Mouse (Mus musculus) limb, embryonic 14.5 days (tissue): ENCODE data around the gene Gabrr3. TPM values are rescaled to one million over a fixed set of nuclear protein-coding genes. Genes with fewer than 3 reads are reported as not detected.
A peak's percentile ranks its signal among the peaks of the same experiment; 100 is the strongest.

ENCODE experiments used
- ATAC-seq: fragments of 200-750 bp; cut with Nextera tagmentation; 2 replicates; pipeline ENCODE4 v1.8.0; 2017; ENCODE audit warnings: low read depth, moderate number of reproducible peaks, moderate TSS enrichment; ENCODE audit not compliant: low FRiP score
- DNase-seq: peaks from one replicate; pipeline ENCODE4 v3.0.0-alpha.2; 2015; ENCODE audit warnings: low spot score
- H3K27ac ChIP-seq: fragments of 300-500 bp; sonication (generic); replicated peaks from 2 replicates; pipeline ENCODE4 v1.5.1; 2014; ENCODE audit warnings: low read depth, mild to moderate bottlenecking, low read length, moderate library complexity, mixed read lengths
- H3K27me3 ChIP-seq: fragments of 300-500 bp; sonication (generic); 2 replicates; pipeline ENCODE4 v1.6.1; 2014; ENCODE audit warnings: low read length, mixed read lengths; ENCODE audit not compliant: control insufficient read depth, insufficient read depth
- H3K36me3 ChIP-seq: fragments of 300-500 bp; sonication (generic); 2 replicates; pipeline ENCODE4 v1.6.1; 2014; ENCODE audit warnings: mild to moderate bottlenecking, low read length, moderate library complexity, mixed read lengths; ENCODE audit not compliant: control insufficient read depth, insufficient read depth
- H3K4me1 ChIP-seq: fragments of 300-500 bp; sonication (generic); 2 replicates; pipeline ENCODE4 v1.6.1; 2014; ENCODE audit warnings: antibody characterized with exemption, low read length, mixed read lengths; ENCODE audit not compliant: control insufficient read depth, insufficient read depth
- H3K4me2 ChIP-seq: fragments of 300-500 bp; sonication (generic); replicated peaks from 2 replicates; pipeline ENCODE4 v1.6.1; 2014; ENCODE audit warnings: low read depth, mild to moderate bottlenecking, low read length, moderate library complexity; ENCODE audit not compliant: severe bottlenecking
- H3K4me3 ChIP-seq: fragments of 300-500 bp; sonication (generic); replicated peaks from 2 replicates; pipeline ENCODE4 v1.5.1; 2014; ENCODE audit warnings: low read length
- H3K9ac ChIP-seq: fragments of 300-500 bp; sonication (generic); 2 replicates; pipeline ENCODE4 v1.6.1; 2014; ENCODE audit warnings: mild to moderate bottlenecking, low read depth, low read length, moderate library complexity; ENCODE audit not compliant: severe bottlenecking
- H3K9me3 ChIP-seq: fragments of 300-500 bp; sonication (generic); 2 replicates; pipeline ENCODE4 v1.6.1; 2016; ENCODE audit warnings: low read length; ENCODE audit not compliant: control insufficient read depth
- POLR2A ChIP-seq: fragments of 200-500 bp; IDR thresholded peaks from 2 replicates; pipeline ENCODE4 v1.8.0; 2012; ENCODE audit warnings: inconsistent platforms, mild to moderate bottlenecking, moderate library complexity, borderline replicate concordance; ENCODE audit not compliant: insufficient read depth, insufficient read length; ENCODE audit errors: extremely low read depth
- WGBS: fragments of 180-500 bp; shearing (Covaris S2); extraction: QIAGEN DNeasy Blood & Tissue Kit; methylation state at CpG from one replicate; pipeline ENCODE4 v1.1.7; 2014; 5-methylcytosine and 5-hydroxymethylcytosine counted together
- polyA plus RNA-seq, 2 experiments: library from polyadenylated mRNA; depleted of rRNA in 1 of 2; stranded (reverse) in 1 of 2; unstranded in 1 of 2; fragments of >200 nt; fragmentation: Nextera tagmentation in 1 of 2; extraction: Ambion mirVana in 1 of 2; gene quantifications; 2 replicates each; pipeline versions ENCODE4 v1.2.1 to v1.2.3; 2012 to 2014

Gabrr3 gene
- polyA plus RNA-seq (2012; rRNA removed) (0.01 and 0.06 TPM in 2 replicates), polyA plus RNA-seq (2014; fragmentation: Nextera tagmentation; extraction: Ambion mirVana) (0.07 TPM in 1 of 2 replicates, not detected in the other)

- WGBS, result 73% methylated on average over 5 of the region's 5 CpGs
- no peaks in the 10 kb centered on the region for H3K36me3 ChIP-seq
- H3K27ac ChIP-seq, result no peak within 1 kb of the TSS
- H3K27me3 ChIP-seq, result no peaks in the 10 kb centered on the region
- H3K4me2 ChIP-seq, result no peak within 1 kb of the TSS
- ATAC-seq (no peak), DNase-seq (no peak)
- H3K4me1 ChIP-seq, result no peaks in the 10 kb centered on the region
- H3K9ac ChIP-seq, result no peak within 1 kb of the TSS
- no peaks in the 10 kb centered on the region for H3K9me3 ChIP-seq
- TF ChIP-seq POLR2A, result no peak
- H3K4me3 ChIP-seq, result no peak within 1 kb of the TSS
Measured at GRCm38 (mm10) chr16:59407032-59407431, at the start of gene Gabrr3. Gene Gabrr3 (plus strand): TSS chr16:59407332.

DNA sequence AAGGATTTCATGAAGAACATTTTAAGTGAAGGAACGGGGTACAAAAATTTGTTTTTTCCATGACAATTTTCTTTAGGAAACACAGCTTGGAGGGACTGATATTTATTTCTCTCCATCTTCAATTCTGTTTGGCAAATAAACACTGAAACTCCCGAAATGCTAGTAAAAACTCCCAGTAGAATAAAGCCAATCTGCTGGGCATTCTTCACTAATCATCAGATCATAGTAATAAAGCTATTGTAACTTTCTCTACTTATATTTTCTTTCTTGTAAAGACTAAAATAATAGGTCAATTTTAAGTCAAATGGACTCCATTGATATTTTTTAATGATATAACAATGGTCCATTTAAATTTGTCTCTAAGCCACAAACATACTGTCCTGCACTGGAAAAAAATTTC, 43.2 kb upstream of the Gabrr3 start, which contains the start of gene Olfr209:
Gene Olfr209 (minus strand): TSS at position 101 of the 400 bp plus-strand sequence.
- ATAC-seq, result no peak
- no peak for TF ChIP-seq POLR2A
- no peaks in the 10 kb centered on the region for H3K27me3 ChIP-seq

DNA sequence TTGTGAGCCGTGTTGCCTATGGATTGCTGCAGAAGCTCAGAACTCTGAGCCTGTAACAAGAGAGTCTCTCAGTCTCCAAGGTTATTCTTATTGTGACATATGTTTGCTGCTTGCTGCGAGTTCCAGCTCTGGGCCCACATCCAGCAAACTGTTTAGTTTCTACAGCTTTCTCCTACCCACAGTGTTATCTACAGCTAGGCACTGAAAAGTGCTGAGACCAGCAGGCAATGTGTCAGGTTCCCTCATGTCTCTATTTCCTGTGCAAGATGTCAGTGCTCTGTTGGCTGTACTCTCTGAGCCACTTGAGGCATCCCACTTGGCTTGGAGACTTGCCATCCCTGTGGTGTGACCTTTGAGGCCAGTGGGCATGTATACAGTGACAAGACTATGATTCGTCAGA, 13.8 kb upstream of the Gabrr3 start:
- no peaks in the 10 kb centered on the region for H3K9me3 ChIP-seq
- TF ChIP-seq POLR2A, result no peak
- no peak for DNase-seq
- no peaks in the 10 kb centered on the region for H3K27me3 ChIP-seq
- no peak overlapping the region for H3K4me3 ChIP-seq
- no peak overlapping the region for H3K9ac ChIP-seq
- no peaks in the 10 kb centered on the region for H3K4me1 ChIP-seq
- 75% methylated on average over 3 of the region's 3 CpGs for WGBS
- H3K36me3 ChIP-seq, result no peaks in the 10 kb centered on the region
- no peak overlapping the region for H3K27ac ChIP-seq
- no peak for ATAC-seq
- H3K4me2 ChIP-seq, result no peak overlapping the region

More for the DNA sequence above, 43.2 kb upstream of the Gabrr3 start, which contains the start of gene Olfr209:
- no peak for DNase-seq
- Histone ChIP-seq H3K36me3 (no peaks in the 10 kb centered on the region), H3K27ac (no peak within 1 kb of the TSS), H3K9ac (no peak within 1 kb of the TSS), H3K4me3 (no peak within 1 kb of the TSS), H3K4me1 (no peaks in the 10 kb centered on the region), H3K4me2 (no peak within 1 kb of the TSS), H3K9me3 (no peaks in the 10 kb centered on the region)
- 85% methylated on average over 2 of the region's 2 CpGs for WGBS

DNA sequence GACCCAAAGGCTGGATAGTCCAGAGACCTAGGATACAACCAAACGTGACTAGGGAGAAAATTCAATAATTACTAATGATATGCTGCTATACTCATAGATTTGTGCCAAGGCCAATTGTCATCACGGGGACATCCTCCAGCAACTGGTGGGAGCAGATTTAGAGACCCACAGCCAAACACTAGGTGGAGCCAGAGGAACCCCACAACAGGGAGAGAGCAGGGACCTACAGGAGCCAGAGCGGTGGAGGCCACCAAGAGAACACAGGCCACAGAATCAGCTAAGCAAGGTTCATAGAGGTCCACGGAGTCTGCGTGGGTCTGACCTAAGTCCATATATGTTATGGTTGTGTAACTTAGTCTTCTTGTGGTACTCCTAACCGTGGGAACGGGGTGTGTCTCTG, 6.0 kb upstream of the Gabrr3 start:
- H3K36me3 ChIP-seq, result no peaks in the 10 kb centered on the region
- 75% methylated on average over 7 of the region's 7 CpGs for WGBS
- no peak for ATAC-seq
- no peaks in the 10 kb centered on the region for H3K9me3 ChIP-seq
- H3K4me2 ChIP-seq, result no peak overlapping the region
- H3K4me1 ChIP-seq, result no peaks in the 10 kb centered on the region
- no peak overlapping the region for H3K4me3 ChIP-seq
- no peak overlapping the region for H3K27ac ChIP-seq
- TF ChIP-seq POLR2A, result no peak
- no peak for DNase-seq
- H3K27me3 ChIP-seq, result no peaks in the 10 kb centered on the region
- H3K9ac ChIP-seq, result no peak overlapping the region

DNA sequence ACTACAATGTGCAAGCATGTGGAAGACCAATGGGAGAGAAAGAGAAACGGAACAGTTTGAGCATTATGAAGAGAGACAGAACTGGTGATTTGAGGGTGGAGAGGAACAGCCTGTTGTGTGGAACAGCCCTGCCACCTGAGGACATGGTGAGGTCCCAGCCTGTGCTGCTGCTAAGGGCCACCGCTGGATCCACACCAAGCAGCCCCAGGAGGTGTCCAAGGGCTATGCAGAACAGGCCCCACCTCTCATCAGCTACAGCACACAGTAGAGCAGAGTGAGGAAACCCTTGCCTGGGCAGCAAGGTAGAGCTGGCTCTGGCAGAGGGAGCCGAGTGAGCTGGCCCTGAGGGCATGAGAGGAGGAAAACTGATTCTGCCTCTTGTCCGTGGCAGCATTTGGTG, 5.1 kb upstream of the Gabrr3 start:
- H3K27ac ChIP-seq, result no peak overlapping the region
- 74% methylated on average over 4 of the region's 4 CpGs for WGBS
- no peak for TF ChIP-seq POLR2A
- H3K36me3 ChIP-seq, result no peaks in the 10 kb centered on the region
- H3K9me3 ChIP-seq, result no peaks in the 10 kb centered on the region
- H3K4me2 ChIP-seq, result no peak overlapping the region
- DNase-seq, result no peak
- no peak overlapping the region for H3K4me3 ChIP-seq
- H3K4me1 ChIP-seq, result no peaks in the 10 kb centered on the region
- no peaks in the 10 kb centered on the region for H3K27me3 ChIP-seq
- H3K9ac ChIP-seq, result no peak overlapping the region
- ATAC-seq, result no peak

DNA sequence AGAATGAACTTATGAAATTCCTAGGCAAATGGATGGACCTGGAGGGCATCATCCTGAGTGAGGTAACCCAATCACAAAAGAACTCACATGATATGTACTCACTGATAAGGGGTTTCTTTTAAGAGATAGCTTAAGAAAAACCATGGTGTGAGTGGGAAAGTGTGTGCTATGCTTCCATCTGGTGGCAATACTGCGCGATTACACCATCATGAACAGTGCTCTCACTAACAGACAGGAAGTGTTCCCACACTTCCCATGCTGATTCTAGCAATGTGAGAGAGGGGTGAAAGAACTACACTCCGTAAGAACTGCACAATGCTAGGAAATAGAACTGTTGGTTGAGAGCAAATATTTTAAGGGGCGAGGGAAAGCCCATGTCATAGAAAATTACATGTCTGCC, 3.4 kb upstream of the Gabrr3 start:
- no peak for TF ChIP-seq POLR2A
- H3K4me3 ChIP-seq, result no peak overlapping the region
- H3K4me2 ChIP-seq, result no peak overlapping the region
- ATAC-seq (no peak), DNase-seq (peak; percentile 58)
- 16% methylated on average over 4 of the region's 4 CpGs for WGBS
- no peaks in the 10 kb centered on the region for H3K36me3 ChIP-seq
- no peaks in the 10 kb centered on the region for H3K4me1 ChIP-seq
- H3K27ac ChIP-seq, result no peak overlapping the region
- no peaks in the 10 kb centered on the region for H3K27me3 ChIP-seq
- no peaks in the 10 kb centered on the region for H3K9me3 ChIP-seq
- H3K9ac ChIP-seq, result no peak overlapping the region
